Mouse (Mus musculus) C2C12 (cell line): ENCODE data around the gene Pde10a. TPM values are rescaled to one million over a fixed set of nuclear protein-coding genes. Genes with fewer than 3 reads are reported as not detected.

Experiments used
- H3K27me3 ChIP-seq: one replicate; pipeline ENCODE4 v1.6.1; 2011; ENCODE audit not compliant: control insufficient read depth, insufficient read depth, insufficient read length
- H3K36me3 ChIP-seq: one replicate; pipeline ENCODE4 v1.6.1; 2011; ENCODE audit not compliant: control insufficient read depth, insufficient read depth
- H3K4me3 ChIP-seq: one replicate; pipeline ENCODE4 v1.5.1; 2011; ENCODE audit warnings: mild to moderate bottlenecking, control low read depth; ENCODE audit not compliant: poor library complexity, insufficient read depth, severe bottlenecking
- H3K79me2 ChIP-seq: one replicate; pipeline ENCODE4 v1.6.1; 2011; ENCODE audit not compliant: control insufficient read depth, insufficient read depth
- H3K79me3 ChIP-seq: one replicate; pipeline ENCODE4 v1.6.1; 2011; ENCODE audit warnings: low read depth, control low read depth
- H3ac ChIP-seq: one replicate; pipeline ENCODE3; 2011; ENCODE audit warnings: low read depth; ENCODE audit not compliant: control insufficient read depth, insufficient read length
- CEBPB ChIP-seq: IDR thresholded peaks from one replicate; pipeline ENCODE4 v1.6.1; 2011; ENCODE audit warnings: low read depth, mild to moderate bottlenecking, control low read depth, moderate library complexity
- CTCF ChIP-seq: IDR thresholded peaks from one replicate; pipeline ENCODE4 v1.5.1; 2011; ENCODE audit not compliant: control insufficient read depth, insufficient read depth, insufficient read length
- FOSL1 ChIP-seq: IDR thresholded peaks from one replicate; pipeline ENCODE4 v1.8.0; 2011; ENCODE audit warnings: mild to moderate bottlenecking, low read length; ENCODE audit not compliant: poor library complexity, insufficient read depth, severe bottlenecking
- MAX ChIP-seq: IDR thresholded peaks from one replicate; pipeline ENCODE4 v1.6.1; 2011; ENCODE audit warnings: mild to moderate bottlenecking, control low read depth
- MYOD1 ChIP-seq: IDR thresholded peaks from one replicate; pipeline ENCODE4 v1.6.1; 2011; ENCODE audit warnings: low read depth; ENCODE audit not compliant: control insufficient read depth, insufficient read length
- MYOG ChIP-seq: IDR thresholded peaks from one replicate; pipeline ENCODE4 v1.6.1; 2011; ENCODE audit not compliant: control insufficient read depth, insufficient read length; ENCODE audit errors: extremely low read depth
- USF1 ChIP-seq: IDR thresholded peaks from one replicate; pipeline ENCODE4 v1.6.1; 2011; ENCODE audit warnings: low read depth, mild to moderate bottlenecking, control low read depth, moderate library complexity
- polyA plus RNA-seq: library from polyadenylated mRNA; unstranded; fragments of >200 nt; fragmentation: generic; extraction: Trizol; gene quantifications from one replicate; pipeline ENCODE4 v1.2.1, GENCODE M21; 2012; ENCODE audit warnings: missing spikeins

Pde10a gene
- polyA plus RNA-seq, 1 experiment = 0.83 TPM

GRCm38 (mm10) chr17:8634476-8634875, 109.3 kb downstream of the Pde10a start:
- Histone ChIP-seq H3K27me3 (peaks cover 8% of the 10 kb centered on the region), H3K79me2 (no peaks in the 10 kb centered on the region), H3K79me3 (no peaks in the 10 kb centered on the region), H3K4me3 (no peak overlapping the region), H3ac (no peak overlapping the region), H3K36me3 (no peaks in the 10 kb centered on the region)
- TF ChIP-seq MAX (no peak), USF1 (no peak), CEBPB (no peak), FOSL1 (no peak), MYOG (no peak), CTCF (no peak), MYOD1 (no peak)

DNA sequence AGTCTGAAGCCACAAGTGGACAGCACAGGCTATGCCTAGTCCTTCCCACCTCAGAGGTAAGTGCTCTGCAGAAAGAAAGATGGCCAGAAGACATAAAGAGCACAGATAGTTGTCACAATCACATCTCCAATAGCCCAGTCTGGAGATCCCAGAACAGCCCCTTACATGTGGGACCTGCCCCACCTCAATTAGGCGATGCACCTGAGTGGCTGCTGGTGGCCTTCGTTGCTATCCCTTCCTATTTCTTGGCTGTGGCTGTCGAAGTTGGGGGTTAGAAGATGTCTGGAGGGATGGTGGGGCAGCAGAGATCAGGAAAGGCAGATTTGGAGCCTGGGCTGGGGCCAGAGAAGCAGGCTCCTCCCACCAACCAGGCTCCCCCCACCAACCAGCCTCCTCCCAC, 111.1 kb downstream of the Pde10a start:
- Histone ChIP-seq H3K79me3 (no peaks in the 10 kb centered on the region), H3K4me3 (no peak overlapping the region), H3K79me2 (no peaks in the 10 kb centered on the region), H3K36me3 (no peaks in the 10 kb centered on the region), H3ac (no peak overlapping the region), H3K27me3 (peaks cover under 1% of the 10 kb centered on the region)
- TF ChIP-seq CEBPB (no peak), FOSL1 (no peak), CTCF (no peak), MYOG (no peak), MYOD1 (no peak), USF1 (no peak), MAX (no peak)

GRCm38 (mm10) chr17:8636691-8637090, 111.5 kb downstream of the Pde10a start:
- Histone ChIP-seq H3K79me2 (no peaks in the 10 kb centered on the region), H3ac (no peak overlapping the region), H3K4me3 (no peak overlapping the region), H3K79me3 (no peaks in the 10 kb centered on the region), H3K36me3 (no peaks in the 10 kb centered on the region), H3K27me3 (no peaks in the 10 kb centered on the region)
- no peak for TF ChIP-seq FOSL1
- no peak for TF ChIP-seq CTCF
- TF ChIP-seq CEBPB = no peak
- TF ChIP-seq USF1 = no peak
- TF ChIP-seq MAX = no peak

GRCm38 (mm10) chr17:8637181-8637580, 112.0 kb downstream of the Pde10a start:
- Histone ChIP-seq H3K4me3 (no peak overlapping the region), H3K36me3 (no peaks in the 10 kb centered on the region)
- TF ChIP-seq CEBPB = no peak
- no peak for TF ChIP-seq USF1
- TF ChIP-seq MYOD1 = no peak
- TF ChIP-seq CTCF = no peak
- no peak for TF ChIP-seq MYOG
- no peak for TF ChIP-seq MAX
- no peak for TF ChIP-seq FOSL1

DNA sequence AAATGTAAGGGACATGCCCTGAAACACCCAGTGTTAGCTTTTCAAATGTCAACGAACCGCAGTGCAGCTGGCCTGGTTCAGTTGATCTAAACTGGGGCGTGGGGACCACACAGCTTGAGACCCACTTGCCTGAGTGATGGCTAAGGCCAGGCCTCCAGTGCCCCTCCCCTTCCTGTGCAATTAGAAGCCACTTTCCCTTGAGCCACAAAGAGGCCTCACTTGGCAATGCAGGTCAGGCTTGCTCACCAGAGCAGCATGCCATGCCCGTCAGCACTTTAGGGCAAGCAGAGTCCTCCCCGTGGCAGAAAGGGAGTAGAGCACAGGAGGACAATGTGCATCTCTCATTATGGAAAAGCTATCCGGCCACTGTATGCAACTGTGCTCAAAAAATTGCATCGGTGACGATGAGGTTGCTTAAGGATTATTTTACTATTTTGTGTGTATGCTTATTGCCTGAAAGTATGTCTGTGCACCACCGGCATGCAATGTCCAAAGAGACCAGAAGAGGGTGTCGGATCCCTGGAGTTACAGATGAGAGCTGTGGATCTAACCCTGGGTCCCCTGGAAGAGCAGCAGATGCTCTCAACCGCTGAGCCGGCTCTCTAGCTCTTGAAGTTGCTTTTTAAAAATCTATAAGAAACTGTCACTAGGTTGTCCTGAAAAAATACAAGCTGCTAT, 114.7 kb downstream of the Pde10a start:
- TF ChIP-seq MYOG (no peak), USF1 (no peak), FOSL1 (no peak), MAX (no peak), MYOD1 (no peak), CEBPB (no peak), CTCF (no peak)
- Histone ChIP-seq H3K79me2 (no peaks in the 10 kb centered on the region), H3ac (no peak overlapping the region), H3K27me3 (no peaks in the 10 kb centered on the region), H3K4me3 (no peak overlapping the region), H3K79me3 (no peaks in the 10 kb centered on the region), H3K36me3 (no peaks in the 10 kb centered on the region)

More at GRCm38 (mm10) chr17:8637181-8637580, 112.0 kb downstream of the Pde10a start:
- no peaks in the 10 kb centered on the region for H3K79me2 ChIP-seq
- no peaks in the 10 kb centered on the region for H3K79me3 ChIP-seq
- H3ac ChIP-seq = no peak overlapping the region
- no peaks in the 10 kb centered on the region for H3K27me3 ChIP-seq
